Mouse (Mus musculus) CH12.LX (cell line): ENCODE data around the gene Ankfn1. TPM values are rescaled to one million over a fixed set of nuclear protein-coding genes. Genes with fewer than 3 reads are reported as not detected.

Experiments
- DNase-seq: peaks from one replicate; pipeline ENCODE4 v3.0.0-alpha.2; 2013; ENCODE audit errors: extremely low read depth
- H3K27ac ChIP-seq: 2 replicates; pipeline ENCODE4 v1.5.1; 2012; ENCODE audit warnings: low read depth, mild to moderate bottlenecking, control low read depth, moderate library complexity; ENCODE audit not compliant: insufficient read depth
- H3K27me3 ChIP-seq: replicated peaks from 2 replicates; pipeline ENCODE3; 2012; ENCODE audit warnings: inconsistent platforms
- H3K36me3 ChIP-seq, 2 experiments: replicated peaks in 1 of 2; 2 replicates each; pipeline versions ENCODE3 to v1.6.1; 2012; ENCODE audit warnings: inconsistent platforms in 1 of 2, low read length in 1 of 2, mild to moderate bottlenecking in 1 of 2, mixed read lengths in 1 of 2, moderate library complexity in 1 of 2; ENCODE audit not compliant: control insufficient read depth in 1 of 2, insufficient read depth in 1 of 2
- H3K4me1 ChIP-seq, 2 experiments: 2 replicates each; pipeline ENCODE4 v1.6.1; 2012; ENCODE audit warnings: inconsistent platforms in 1 of 2, moderate library complexity in 1 of 2; ENCODE audit not compliant: insufficient read depth in 2 of 2, control insufficient read depth in 1 of 2
- H3K4me2 ChIP-seq: 2 replicates; pipeline ENCODE4 v1.6.1; 2012; ENCODE audit warnings: low read depth, mild to moderate bottlenecking, control low read depth; ENCODE audit not compliant: poor library complexity, insufficient read depth, severe bottlenecking
- H3K4me3 ChIP-seq, 3 experiments: fragments of 150-350 bp in 1 of 3; sonication (generic) in 1 of 3; replicated peaks in 1 of 3; 2 replicates each; pipeline versions ENCODE3 to v1.5.1; 2011 to 2012; ENCODE audit warnings: low read depth in 2 of 3, low read length in 2 of 3, mild to moderate bottlenecking in 2 of 3, moderate library complexity in 2 of 3, control low read depth in 1 of 3, improper control_type of control experiment in 1 of 3, inconsistent platforms in 1 of 3, mixed read lengths in 1 of 3; ENCODE audit not compliant: poor library complexity in 1 of 3
- H3K79me2 ChIP-seq: replicated peaks from 2 replicates; pipeline ENCODE4 v1.6.1; 2012; ENCODE audit warnings: mild to moderate bottlenecking, moderate library complexity; ENCODE audit not compliant: control insufficient read depth, poor library complexity, insufficient read depth, severe bottlenecking; ENCODE audit errors: extremely low read depth
- H3K9ac ChIP-seq: 2 replicates; pipeline ENCODE4 v1.6.1; 2012; ENCODE audit warnings: low read depth, mild to moderate bottlenecking, control low read depth, moderate library complexity; ENCODE audit not compliant: insufficient read depth
- H3K9me3 ChIP-seq: replicated peaks from 2 replicates; pipeline ENCODE3; 2012; ENCODE audit warnings: low read length, inconsistent platforms, mixed read lengths
- BHLHE40 ChIP-seq: IDR thresholded peaks from 2 replicates; pipeline ENCODE4 v1.6.1; 2011; ENCODE audit warnings: mild to moderate bottlenecking, low read depth, low read length, improper control_type of control experiment
- CHD1 ChIP-seq: IDR thresholded peaks from 2 replicates; pipeline ENCODE4 v1.6.1; 2012; ENCODE audit warnings: low read depth, low read length, improper control_type of control experiment, inconsistent platforms
- CHD2 ChIP-seq: IDR thresholded peaks from 2 replicates; pipeline ENCODE4 v1.6.1; 2011; ENCODE audit warnings: low read length, improper control_type of control experiment
- CTCF ChIP-seq, 2 experiments: IDR thresholded peaks in 1 of 2; conservative IDR thresholded peaks in 1 of 2; 2 replicates each; pipeline ENCODE4 v1.5.1; 2011 to 2012; ENCODE audit warnings: low read depth in 2 of 2, low read length in 2 of 2, improper control_type of control experiment in 1 of 2, inconsistent platforms in 1 of 2, mild to moderate bottlenecking in 1 of 2, moderate library complexity in 1 of 2
- E2F4 ChIP-seq: IDR thresholded peaks from 2 replicates; pipeline ENCODE4 v1.6.1; 2011; ENCODE audit warnings: low read depth, low read length, improper control_type of control experiment; ENCODE audit not compliant: insufficient replicate concordance
- ELF1 ChIP-seq: IDR thresholded peaks from 2 replicates; pipeline ENCODE4 v1.6.1; 2014; ENCODE audit warnings: low read depth, mild to moderate bottlenecking, inconsistent platforms, low read length, improper control_type of control experiment
- ETS1 ChIP-seq: conservative IDR thresholded peaks from 2 replicates; pipeline ENCODE4 v1.6.1; 2012; ENCODE audit warnings: low read depth, mild to moderate bottlenecking, inconsistent platforms, low read length, improper control_type of control experiment, moderate library complexity
- IRF4 ChIP-seq: IDR thresholded peaks from 2 replicates; pipeline ENCODE4 v1.6.1; 2014; ENCODE audit warnings: low read depth, mild to moderate bottlenecking, inconsistent platforms, low read length, improper control_type of control experiment
- JUN ChIP-seq: IDR thresholded peaks from 2 replicates; pipeline ENCODE4 v1.6.1; 2011; ENCODE audit warnings: low read depth, mild to moderate bottlenecking, low read length, improper control_type of control experiment, moderate library complexity; ENCODE audit not compliant: insufficient read depth
- KAT2A ChIP-seq: IDR thresholded peaks from 2 replicates; pipeline ENCODE4 v1.6.1; 2012; ENCODE audit warnings: low read length, improper control_type of control experiment, inconsistent platforms; ENCODE audit not compliant: insufficient replicate concordance
- MAZ ChIP-seq: IDR thresholded peaks from 2 replicates; pipeline ENCODE4 v1.6.1; 2012; ENCODE audit warnings: low read depth, mild to moderate bottlenecking, inconsistent platforms, low read length, improper control_type of control experiment, moderate library complexity
- MEF2A ChIP-seq: IDR thresholded peaks from 2 replicates; pipeline ENCODE4 v1.6.1; 2014; ENCODE audit warnings: low read depth, mild to moderate bottlenecking, inconsistent platforms, low read length, improper control_type of control experiment, borderline replicate concordance
- MXI1 ChIP-seq: IDR thresholded peaks from 2 replicates; pipeline ENCODE4 v1.6.1; 2011; ENCODE audit warnings: mild to moderate bottlenecking, low read depth, low read length, improper control_type of control experiment
- NELFE ChIP-seq: IDR thresholded peaks from 2 replicates; pipeline ENCODE4 v1.6.1; 2011; ENCODE audit warnings: low read depth, low read length, improper control_type of control experiment
- NRF1 ChIP-seq: IDR thresholded peaks from 2 replicates; pipeline ENCODE4 v1.6.1; 2014; ENCODE audit warnings: low read depth, mild to moderate bottlenecking, inconsistent platforms, low read length, improper control_type of control experiment, moderate library complexity
- POLR2A ChIP-seq: IDR thresholded peaks from 2 replicates; pipeline ENCODE4 v1.6.1; 2011; ENCODE audit warnings: low read depth, mild to moderate bottlenecking, improper control_type of control experiment, low read length
- POLR2AphosphoS2 ChIP-seq: IDR thresholded peaks from 2 replicates; pipeline ENCODE4 v1.6.1; 2011; ENCODE audit warnings: low read depth, low read length, improper control_type of control experiment
- RAD21 ChIP-seq: IDR thresholded peaks from 2 replicates; pipeline ENCODE4 v1.6.1; 2011; ENCODE audit warnings: low read depth, mild to moderate bottlenecking, low read length, improper control_type of control experiment, moderate library complexity
- RCOR1 ChIP-seq: conservative IDR thresholded peaks from 2 replicates; pipeline ENCODE4 v1.6.1; 2012; ENCODE audit warnings: low read depth, mild to moderate bottlenecking, inconsistent platforms, low read length, improper control_type of control experiment
- SIN3A ChIP-seq: IDR thresholded peaks from 2 replicates; pipeline ENCODE4 v1.6.1; 2012; ENCODE audit warnings: low read length, improper control_type of control experiment, inconsistent platforms
- SMC3 ChIP-seq: IDR thresholded peaks from 2 replicates; pipeline ENCODE4 v1.6.1; 2011; ENCODE audit warnings: low read depth, low read length, improper control_type of control experiment
- TBP ChIP-seq: conservative IDR thresholded peaks from 2 replicates; pipeline ENCODE4 v1.6.1; 2011; ENCODE audit warnings: low read depth, low read length, improper control_type of control experiment
- UBTF ChIP-seq: IDR thresholded peaks from 2 replicates; pipeline ENCODE4 v1.6.1; 2012; ENCODE audit warnings: low read depth, mild to moderate bottlenecking, inconsistent platforms, low read length, improper control_type of control experiment, moderate library complexity
- USF1 ChIP-seq: IDR thresholded peaks from 2 replicates; pipeline ENCODE4 v1.6.1; 2014; ENCODE audit warnings: low read depth, mild to moderate bottlenecking, inconsistent platforms, low read length, improper control_type of control experiment
- USF2 ChIP-seq: conservative IDR thresholded peaks from 2 replicates; pipeline ENCODE4 v1.6.1; 2011; ENCODE audit warnings: low read depth, low read length, improper control_type of control experiment
- ZC3H11A ChIP-seq: IDR thresholded peaks from 2 replicates; pipeline ENCODE4 v1.6.1; 2012; ENCODE audit warnings: low read depth, mild to moderate bottlenecking, inconsistent platforms, low read length, improper control_type of control experiment
- ZMIZ1 ChIP-seq: IDR thresholded peaks from 2 replicates; pipeline ENCODE4 v1.6.1; 2012; ENCODE audit warnings: low read depth, mild to moderate bottlenecking, inconsistent platforms, low read length, improper control_type of control experiment
- ZNF384 ChIP-seq: IDR thresholded peaks from 2 replicates; pipeline ENCODE4 v1.6.1; 2012; ENCODE audit warnings: low read depth, low read length, improper control_type of control experiment, inconsistent platforms
- dilution Hi-C: fragments of 300-500 bp; cut with MboI; formaldehyde crosslinking; loops from 2 replicates; pipeline ENCODE4 v1.14.3; 2020; ENCODE audit warnings: low sequenced_read_pairs; ENCODE audit not compliant: extremely low pct_unique_long_range_greater_than_20kb, extremely low pct_ligation_motif_present
- in situ Hi-C: fragments of 300-500 bp; cut with MboI; formaldehyde crosslinking; loops from 3 replicates; pipeline ENCODE4 v1.14.3; 2019; ENCODE audit warnings: low sequenced_read_pairs, low pct_ligation_motif_present, low pct_unique_long_range_greater_than_20kb, mixed read lengths
- polyA plus RNA-seq: library from polyadenylated mRNA; unstranded; fragments of >175 nt; gene quantifications from 2 replicates; pipeline ENCODE4 v1.2.1, GENCODE M21; 2012; ENCODE audit warnings: low read depth; ENCODE audit not compliant: insufficient read length
- total RNA-seq, 2 experiments: library from RNA; depleted of rRNA; stranded (reverse); fragments of 300-350 nt in 1 of 2; fragments of >200 nt in 1 of 2; gene quantifications; 2 replicates each; pipeline ENCODE4 v1.2.3; 2012 to 2014

Gene Ankfn1
- total and polyA plus RNA-seq, 3 experiments: not detected

DNA sequence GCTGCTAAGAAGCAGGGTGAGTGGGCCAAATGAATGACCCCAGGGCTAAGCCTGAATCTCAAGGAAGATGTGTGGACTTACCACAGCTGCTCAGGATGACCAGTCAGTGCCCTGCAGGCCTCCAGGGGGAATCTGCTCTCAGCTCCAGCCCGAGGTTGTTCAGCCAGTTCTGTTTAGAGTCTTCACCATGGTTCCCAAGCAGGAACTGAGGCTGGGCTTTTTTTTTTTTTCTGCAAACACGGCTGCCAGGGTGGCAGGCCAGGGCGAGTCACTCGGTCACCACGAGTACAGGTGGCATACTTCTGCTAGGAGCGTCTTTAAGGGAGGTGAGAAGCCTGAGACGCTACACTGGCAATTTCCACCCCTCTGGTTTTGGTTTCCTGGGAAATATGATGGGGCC lies 43.9 kb downstream of the Ankfn1 start:
- Histone ChIP-seq H3K79me2 (no peaks in the 10 kb centered on the region), H3K4me1 (no peaks in the 10 kb centered on the region), H3K27ac (no peak overlapping the region), H3K36me3 (no peaks in the 10 kb centered on the region), H3K9me3 (no peaks in the 10 kb centered on the region), H3K4me2 (no peak overlapping the region), H3K27me3 (no peaks in the 10 kb centered on the region), H3K4me3 (no peak overlapping the region), H3K9ac (no peak overlapping the region)
- in situ Hi-C loops: no loop called here
- no peak for TF ChIP-seq RCOR1
- TF ChIP-seq NELFE: no peak
- TF ChIP-seq MXI1: no peak
- no peak for TF ChIP-seq CHD1
- TF ChIP-seq ZNF384: no peak
- dilution Hi-C loops: no loop called here
- no peak for DNase-seq

DNA sequence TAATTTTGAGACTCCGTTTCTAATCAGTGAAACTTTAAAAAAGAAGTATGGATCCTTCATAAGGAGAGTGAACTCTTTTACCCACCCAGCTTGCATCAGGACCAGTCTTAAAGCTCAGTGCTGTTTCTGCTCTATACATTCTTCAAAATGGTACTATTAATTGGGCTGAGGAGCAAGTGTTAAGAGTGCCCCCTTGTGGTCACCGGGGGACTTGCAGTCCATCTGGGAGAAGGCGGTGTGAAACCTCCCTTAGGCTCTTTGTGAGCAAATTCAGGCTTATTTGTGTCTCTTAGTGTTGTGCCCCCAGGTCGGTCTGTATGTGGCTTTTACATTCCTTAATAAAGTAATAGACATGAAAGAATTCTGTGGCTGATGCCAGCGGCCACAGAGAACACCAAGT lies 56.6 kb downstream of the Ankfn1 start:
- H3K4me3 ChIP-seq: no peak overlapping the region
- in situ Hi-C loops (loop anchor here (10.0 to 25.0 kb wide), 2 partner anchors 176 to 559 kb away; no protein-coding TSS in a partner anchor), dilution Hi-C loops (no loop called here)
- peaks cover 0 to 3% of the 10 kb centered on the region in 2 experiments; a peak in 1 of 4 replicates for H3K4me1 ChIP-seq
- no peaks in the 10 kb centered on the region for H3K9me3 ChIP-seq
- H3K36me3 ChIP-seq: no peaks in the 10 kb centered on the region
- DNase-seq: peak; percentile 81
- no peaks in the 10 kb centered on the region for H3K79me2 ChIP-seq
- no peak overlapping the region for H3K27ac ChIP-seq
- TF ChIP-seq SMC3 (peak; percentile 98), USF1 (no peak), USF2 (no peak), NRF1 (no peak), TBP (no peak), ETS1 (no peak), E2F4 (no peak), UBTF (no peak), POLR2AphosphoS2 (no peak), RAD21 (peak; percentile 95), ELF1 (no peak), CTCF (conservative IDR thresholded peaks at IDR 0.05 in 1 of 2, IDR thresholded peaks at IDR 0.05 in 1 of 2; ENCODE audit: low read depth in 2 of 2, low read length in 2 of 2) (peak; percentile 97), RCOR1 (no peak), CHD1 (no peak), ZMIZ1 (no peak), CHD2 (no peak), JUN (no peak), ZC3H11A (peak; percentile 88), POLR2A (no peak), MAZ (no peak), SIN3A (no peak), KAT2A (no peak), MEF2A (no peak), BHLHE40 (peak; percentile 33; the same call in 1 of the 2 replicates), IRF4 (peak; percentile 27; the same call in 1 of the 2 replicates)
- H3K4me2 ChIP-seq: no peak overlapping the region
- no peak overlapping the region for H3K9ac ChIP-seq
- no peaks in the 10 kb centered on the region for H3K27me3 ChIP-seq
